Mouse (Mus musculus) ovary, adult 18-20 months (tissue): ENCODE data around the gene Ms4a6b.
"Not testable (repeated sequence)": the region's sequence is repeated elsewhere in the genome, so short reads cannot be mapped to it uniquely, and the experiment has no call there.

ENCODE experiments used
- DNase-seq: peaks from one replicate; pipeline ENCODE4 v3.0.0; 2022; ENCODE audit warnings: low spot score, mixed read lengths

Gene Ms4a6b

GRCm38 (mm10) chr19:11533888-11534445 is 17.7 kb downstream of the Ms4a6b start:
- no peak for DNase-seq

DNA sequence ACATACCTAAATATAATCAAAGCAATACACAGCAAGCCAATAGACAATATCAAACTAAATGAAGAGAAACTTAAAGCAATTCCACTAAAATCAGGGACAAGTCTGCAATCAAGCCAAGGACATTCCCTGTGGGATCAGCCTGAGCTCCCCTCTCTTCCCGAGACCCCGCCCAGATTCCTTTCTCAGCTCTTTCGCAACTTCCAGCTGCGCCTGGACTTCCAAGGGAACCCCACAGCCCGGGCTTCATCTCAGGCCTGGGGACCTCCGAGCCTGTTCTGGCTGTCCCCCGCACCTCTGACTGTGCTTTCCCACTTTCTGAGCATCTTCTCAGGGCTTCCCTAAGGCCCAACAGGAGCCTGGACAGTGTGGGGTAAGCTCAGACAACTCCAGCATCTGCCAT is 20.3 kb downstream of the Ms4a6b start, which contains the start of gene Ms4a4d:
Ms4a4d (plus strand) TSS at position 209 of the 400 bp plus-strand sequence.
- DNase-seq, result peak; percentile 26

- no peak for DNase-seq
Observed at GRCm38 (mm10) chr19:11537336-11537735, 21.0 kb downstream of the Ms4a6b start.

DNA sequence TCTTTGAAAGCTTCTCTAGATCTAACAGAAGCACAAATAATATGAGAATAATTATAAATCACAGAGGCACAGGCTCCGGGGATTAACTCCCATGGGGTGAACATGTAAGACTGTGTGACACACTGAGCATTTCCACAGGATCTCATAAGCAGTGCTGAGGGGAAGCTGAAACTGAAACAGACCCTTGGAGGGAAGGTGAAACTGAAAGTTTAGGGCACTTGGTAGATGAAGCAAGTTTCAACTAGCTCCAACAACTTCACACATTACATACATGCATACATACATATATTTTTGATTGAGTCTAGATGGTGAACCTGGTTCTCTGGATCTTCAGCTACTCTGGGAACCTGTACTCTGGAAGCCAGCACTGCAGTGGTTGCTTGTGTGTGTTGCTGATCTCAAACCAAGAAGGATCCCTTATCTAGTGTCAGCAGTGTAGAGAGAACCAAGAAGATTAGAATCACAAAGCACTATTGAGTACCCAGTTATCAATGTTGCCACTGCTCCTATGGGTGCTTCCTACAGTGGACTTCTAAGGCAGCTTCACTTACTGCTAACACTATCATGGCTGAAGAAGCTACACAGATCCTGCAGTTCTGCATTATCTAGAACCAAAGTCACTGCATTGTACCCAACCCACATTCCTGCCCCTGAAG is 24.0 kb downstream of the Ms4a6b start:
- not testable (repeated sequence) for DNase-seq

GRCm38 (mm10) chr19:11544383-11544782 is 28.1 kb downstream of the Ms4a6b start:
- DNase-seq, result not testable (repeated sequence)

DNA sequence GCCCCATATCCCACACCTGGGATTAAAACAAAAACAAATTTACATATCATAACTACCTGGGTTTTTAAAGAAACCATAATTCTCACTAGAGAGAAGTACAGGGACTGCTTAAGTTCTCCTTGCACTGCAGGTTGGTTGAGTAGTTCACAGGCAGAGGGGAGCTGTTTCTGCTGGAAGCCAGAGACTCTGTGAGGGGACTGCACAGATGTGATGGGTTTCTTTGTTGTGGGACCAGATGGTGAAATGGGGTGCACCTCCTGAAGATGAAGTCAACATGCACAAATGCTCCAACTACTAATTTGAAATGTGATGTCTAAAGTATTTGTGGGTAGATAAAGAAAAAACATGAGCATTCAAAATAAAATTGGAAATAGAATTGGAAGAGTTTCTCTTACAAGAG is 31.6 kb downstream of the Ms4a6b start:
- DNase-seq, result no peak

DNA sequence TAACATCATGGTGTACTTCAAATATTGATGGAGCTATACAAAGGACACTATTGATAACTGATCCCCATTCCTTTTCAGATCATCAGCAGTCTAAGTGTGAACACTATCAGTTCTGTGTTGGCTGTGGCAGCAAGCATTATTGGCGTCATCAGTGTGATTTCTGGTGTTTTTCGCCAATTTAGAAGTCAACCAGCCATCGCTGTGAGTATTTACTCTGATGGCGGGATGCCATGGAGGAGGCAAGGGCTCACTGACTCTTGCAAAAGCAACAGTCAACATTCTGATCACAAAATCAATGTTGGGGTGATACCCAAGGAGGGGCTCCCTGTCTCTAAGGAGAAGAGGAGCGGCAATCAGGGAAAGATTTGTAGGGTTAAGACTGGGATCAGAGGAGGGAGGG is 38.4 kb downstream of the Ms4a6b start:
- DNase-seq, result no peak

GRCm38 (mm10) chr19:11559560-11559959 is 43.2 kb downstream of the Ms4a6b start:
- DNase-seq, result not testable (repeated sequence)

- DNase-seq, result no peak
Observed at GRCm38 (mm10) chr19:11574965-11575364, 58.7 kb downstream of the Ms4a6b start.
